Mouse (Mus musculus): Measurements from ENCODE around the gene Ptgfrn. TPM values are rescaled to one million over a fixed set of nuclear protein-coding genes. Genes with fewer than 3 reads are reported as not detected.

Ptgfrn gene
- total and polyA plus RNA-seq, 3 experiments = not detected

- no peaks in the 10 kb centered on the region for H3K4me1 ChIP-seq (ENCODE audit: control insufficient read depth in 1 of 2, insufficient read depth in 2 of 2, low read length in 2 of 2)
- no peak within 1 kb of the TSS for H3K4me3 ChIP-seq (ENCODE audit: control insufficient read depth in 1 of 2, insufficient read depth in 1 of 2, low read depth in 2 of 2, low read length in 2 of 2)
- no peaks in the 10 kb centered on the region for H3K36me3 ChIP-seq (ENCODE audit: control insufficient read depth in 1 of 2, insufficient read depth in 2 of 2, low read length in 2 of 2)
- no peaks in the 10 kb centered on the region for H3K79me2 ChIP-seq (ENCODE audit: control insufficient read depth, insufficient read depth, low read length, poor library complexity)
- DNase-seq (ENCODE audit: low read depth, low spot score) = no peak
- H3K9ac ChIP-seq (ENCODE audit: control insufficient read depth, low read depth, low read length, poor library complexity, severe bottlenecking) = no peak within 1 kb of the TSS
- H3K27me3 ChIP-seq (ENCODE audit: control insufficient read depth in 1 of 2, insufficient read depth in 2 of 2, low read length in 2 of 2) = no peaks in the 10 kb centered on the region
- H3K27ac ChIP-seq (ENCODE audit: control insufficient read depth, low read depth, low read length) = no peak within 1 kb of the TSS
- no peaks in the 10 kb centered on the region for H3K9me3 ChIP-seq (replicated peaks; ENCODE audit: insufficient read depth, low read length)
- no peak for TF ChIP-seq JUND (IDR thresholded peaks at IDR 0.05; ENCODE audit: low read depth, low read length)
- no peak for TF ChIP-seq SIN3A (IDR thresholded peaks at IDR 0.05; ENCODE audit: low read length)
- TF ChIP-seq GATA1 (IDR thresholded peaks at IDR 0.05; ENCODE audit: low read depth, low read length) = no peak
- TF ChIP-seq BHLHE40 (IDR thresholded peaks at IDR 0.05; ENCODE audit: borderline replicate concordance, low read depth, low read length) = no peak
- TF ChIP-seq ELF1 (IDR thresholded peaks at IDR 0.05; ENCODE audit: low read depth, low read length) = no peak
- no peak for TF ChIP-seq TAL1 (IDR thresholded peaks at IDR 0.05; ENCODE audit: low read length)
- TF ChIP-seq RAD21 (IDR thresholded peaks at IDR 0.05; ENCODE audit: low read depth, low read length) = no peak
- TF ChIP-seq MYB (IDR thresholded peaks at IDR 0.05; ENCODE audit: low read depth, low read length) = no peak
- no peak for TF ChIP-seq TBP (IDR thresholded peaks at IDR 0.05; ENCODE audit: low read depth, low read length)
- no peak for TF ChIP-seq POLR2AphosphoS2 (IDR thresholded peaks at IDR 0.05; ENCODE audit: low read length)
- TF ChIP-seq ETS1 (IDR thresholded peaks at IDR 0.05; ENCODE audit: low read depth, low read length) = no peak
- TF ChIP-seq ZC3H11A (IDR thresholded peaks at IDR 0.05; ENCODE audit: low read depth, low read length) = no peak
- no peak for TF ChIP-seq KAT2A (conservative IDR thresholded peaks at IDR 0.05; ENCODE audit: low read depth, low read length)
- TF ChIP-seq ZKSCAN1 (IDR thresholded peaks at IDR 0.05; ENCODE audit: low read depth, low read length) = no peak
- no peak for TF ChIP-seq RCOR1 (IDR thresholded peaks at IDR 0.05; ENCODE audit: low read depth, low read length)
- TF ChIP-seq MAFK (IDR thresholded peaks at IDR 0.05; ENCODE audit: borderline replicate concordance, low read depth, low read length) = no peak
- no peak for TF ChIP-seq POLR2A (IDR thresholded peaks at IDR 0.05; ENCODE audit: control insufficient read depth in 1 of 2, insufficient read depth in 1 of 2, low read depth in 1 of 2, low read length in 2 of 2, poor library complexity in 1 of 2)
- TF ChIP-seq POLR2AphosphoS5 (IDR thresholded peaks at IDR 0.05; ENCODE audit: borderline replicate concordance, low read depth, low read length) = no peak
Observed at GRCm38 (mm10) chr3:101029339-101029738, 80.7 kb downstream of the Ptgfrn start, which contains the start of gene Cd101. TSS of gene Cd101 (minus strand) at chr3:101029556.

- no peak for DNase-seq (ENCODE audit: low read depth, low spot score)
- H3K4me3 ChIP-seq (ENCODE audit: control insufficient read depth in 1 of 2, insufficient read depth in 1 of 2, low read depth in 2 of 2, low read length in 2 of 2) = no peak overlapping the region
- H3K9me3 ChIP-seq (replicated peaks; ENCODE audit: insufficient read depth, low read length) = no peaks in the 10 kb centered on the region
- no peaks in the 10 kb centered on the region for H3K4me1 ChIP-seq (ENCODE audit: control insufficient read depth in 1 of 2, insufficient read depth in 2 of 2, low read length in 2 of 2)
- H3K79me2 ChIP-seq (ENCODE audit: control insufficient read depth, insufficient read depth, low read length, poor library complexity) = no peaks in the 10 kb centered on the region
- no peak overlapping the region for H3K27ac ChIP-seq (ENCODE audit: control insufficient read depth, low read depth, low read length)
- TF ChIP-seq SMC3 (IDR thresholded peaks at IDR 0.05; ENCODE audit: low read depth, low read length) (no peak), ELF1 (IDR thresholded peaks at IDR 0.05; ENCODE audit: low read depth, low read length) (no peak), SIN3A (IDR thresholded peaks at IDR 0.05; ENCODE audit: low read length) (no peak), ZKSCAN1 (IDR thresholded peaks at IDR 0.05; ENCODE audit: low read depth, low read length) (no peak), RAD21 (IDR thresholded peaks at IDR 0.05; ENCODE audit: low read depth, low read length) (no peak), ZNF384 (IDR thresholded peaks at IDR 0.05; ENCODE audit: low read depth, low read length) (no peak), ZC3H11A (IDR thresholded peaks at IDR 0.05; ENCODE audit: low read depth, low read length) (no peak), KAT2A (conservative IDR thresholded peaks at IDR 0.05; ENCODE audit: low read depth, low read length) (no peak), E2F4 (IDR thresholded peaks at IDR 0.05; ENCODE audit: borderline replicate concordance, low read depth, low read length) (no peak), CHD2 (IDR thresholded peaks at IDR 0.05; ENCODE audit: low read length) (no peak), MXI1 (IDR thresholded peaks at IDR 0.05; ENCODE audit: low read depth, low read length) (no peak), NELFE (IDR thresholded peaks at IDR 0.05; ENCODE audit: low read depth, low read length) (no peak), MAZ (IDR thresholded peaks at IDR 0.05; ENCODE audit: low read depth, low read length) (no peak), NRF1 (IDR thresholded peaks at IDR 0.05; ENCODE audit: insufficient read depth, low read depth, low read length, poor library complexity, severe bottlenecking) (no peak), JUND (IDR thresholded peaks at IDR 0.05; ENCODE audit: low read depth, low read length) (no peak), MAFK (IDR thresholded peaks at IDR 0.05; ENCODE audit: borderline replicate concordance, low read depth, low read length) (no peak), UBTF (IDR thresholded peaks at IDR 0.05; ENCODE audit: borderline replicate concordance, insufficient read depth, low read depth, low read length) (no peak), POLR2A (IDR thresholded peaks at IDR 0.05; ENCODE audit: control insufficient read depth in 1 of 2, insufficient read depth in 1 of 2, low read depth in 1 of 2, low read length in 2 of 2, poor library complexity in 1 of 2) (no peak), TAL1 (IDR thresholded peaks at IDR 0.05; ENCODE audit: low read length) (no peak)
- H3K9ac ChIP-seq (ENCODE audit: control insufficient read depth, low read depth, low read length, poor library complexity, severe bottlenecking) = no peak overlapping the region
- no peaks in the 10 kb centered on the region for H3K36me3 ChIP-seq (ENCODE audit: control insufficient read depth in 1 of 2, insufficient read depth in 2 of 2, low read length in 2 of 2)
- H3K27me3 ChIP-seq (ENCODE audit: control insufficient read depth in 1 of 2, insufficient read depth in 2 of 2, low read length in 2 of 2) = no peaks in the 10 kb centered on the region; a peak in 1 of 4 replicates
Observed at GRCm38 (mm10) chr3:101026741-101027140, 83.3 kb downstream of the Ptgfrn start.
